Mouse (Mus musculus): ENCODE data around the gene Gpt2. TPM values are rescaled to one million over a fixed set of nuclear protein-coding genes. Genes with fewer than 3 reads are reported as not detected.

Gene Gpt2
- total and polyA plus RNA-seq, 3 experiments, result 68.8 to 379 (median 283) TPM

Other genes starting within 250 kb of the Gpt2 start
- 10 to 100 TPM; 13.6 to 17.2 TPM for gene Orc6, start 192.9 kb upstream of the Gpt2 start, total RNA-seq (2021)
- 4.0 and 4.4 TPM in 2 replicates for gene Orc6, start 192.9 kb upstream of the Gpt2 start, polyA plus RNA-seq (2012; rRNA removed)
- gene Vps35, start 192.8 kb upstream of the Gpt2 start, total RNA-seq (2021), result 100 to 1,000 TPM in 1 of 2 experiments, 10 to 100 TPM in 1; 90.1 to 101 TPM
- 3.7 and 4.3 TPM in 2 replicates for gene Vps35, start 192.8 kb upstream of the Gpt2 start, polyA plus RNA-seq (2012; rRNA removed)
- gene Mylk3, start 106.2 kb upstream of the Gpt2 start, total RNA-seq (2021), result under 1 TPM; 0.23 to 0.62 TPM
- gene Mylk3, start 106.2 kb upstream of the Gpt2 start, polyA plus RNA-seq (2012; rRNA removed), result 0.03 and 0.15 TPM in 2 replicates
- gene 4921524J17Rik, start 59.7 kb upstream of the Gpt2 start, total RNA-seq (2021), result 10 to 100 TPM; 20.4 to 46.6 TPM
- gene 4921524J17Rik, start 59.7 kb upstream of the Gpt2 start, polyA plus RNA-seq (2012; rRNA removed), result 1.8 and 3.2 TPM in 2 replicates
- gene Dnaja2, start 62.8 kb downstream of the Gpt2 start, total RNA-seq (2021), result 100 to 1,000 TPM; 157 to 173 TPM
- 5.3 and 7.7 TPM in 2 replicates for gene Dnaja2, start 62.8 kb downstream of the Gpt2 start, polyA plus RNA-seq (2012; rRNA removed)
- 1 to 10 TPM; 3.0 to 6.5 TPM for gene Neto2, start 208.3 kb downstream of the Gpt2 start, total RNA-seq (2021)
- gene Neto2, start 208.3 kb downstream of the Gpt2 start, polyA plus RNA-seq (2012; rRNA removed), result 0.16 and 0.49 TPM in 2 replicates